Mouse (Mus musculus) kidney, postnatal 10 days (tissue): ENCODE results near the gene Hba-x.

ENCODE experiments used
- DNase-seq: peaks from one replicate; pipeline ENCODE4 v3.0.0; 2021; ENCODE audit warnings: mixed read lengths

Hba-x gene

GRCm38 (mm10) chr11:32276347-32276746, at the start of gene Hba-x:
Hba-x (plus strand) TSS chr11:32276400.
- DNase-seq: no peak

DNA sequence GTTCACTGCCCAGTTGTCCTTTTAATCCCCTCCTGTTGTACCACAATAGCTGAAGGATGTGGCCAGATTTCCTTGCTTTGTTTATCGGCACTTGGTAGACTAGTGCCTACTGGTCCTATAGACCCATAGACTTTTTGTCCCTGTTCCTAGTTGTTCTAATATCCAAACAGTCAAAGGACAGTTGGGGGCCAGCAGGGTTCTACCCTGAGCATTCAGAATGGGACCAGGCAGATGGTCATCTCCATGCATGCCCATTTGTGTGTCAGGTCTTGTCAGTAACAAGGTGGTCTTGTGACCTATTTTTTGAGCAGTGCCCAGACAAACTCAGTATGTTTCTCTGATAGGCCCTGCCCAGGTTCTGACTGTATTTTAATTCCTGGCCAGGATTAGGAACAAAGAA, 49.2 kb upstream of the Hba-x start:
- no peak for DNase-seq

DNA sequence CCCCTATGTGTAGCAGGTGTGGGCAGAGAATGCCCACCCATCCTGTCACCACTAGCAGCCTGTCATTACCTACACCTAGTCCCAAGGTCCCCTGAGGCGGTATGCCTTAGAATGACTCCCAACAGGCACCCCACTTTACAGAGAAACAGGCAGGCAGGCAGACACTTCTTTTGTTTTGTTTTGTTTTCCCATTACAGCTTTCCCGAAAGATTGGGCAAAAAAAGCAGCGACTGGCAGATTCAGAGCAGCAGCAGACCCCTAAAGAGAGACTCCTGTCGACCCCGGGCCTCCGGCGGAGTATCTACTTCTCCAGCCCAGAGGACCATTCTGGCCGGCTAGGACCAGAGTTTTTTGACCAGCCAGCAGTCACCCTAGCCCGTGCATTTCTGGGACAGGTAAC, 48.6 kb upstream of the Hba-x start:
- no peak for DNase-seq

- DNase-seq: no peak
Measured at GRCm38 (mm10) chr11:32228292-32228845, 47.8 kb upstream of the Hba-x start.

DNA sequence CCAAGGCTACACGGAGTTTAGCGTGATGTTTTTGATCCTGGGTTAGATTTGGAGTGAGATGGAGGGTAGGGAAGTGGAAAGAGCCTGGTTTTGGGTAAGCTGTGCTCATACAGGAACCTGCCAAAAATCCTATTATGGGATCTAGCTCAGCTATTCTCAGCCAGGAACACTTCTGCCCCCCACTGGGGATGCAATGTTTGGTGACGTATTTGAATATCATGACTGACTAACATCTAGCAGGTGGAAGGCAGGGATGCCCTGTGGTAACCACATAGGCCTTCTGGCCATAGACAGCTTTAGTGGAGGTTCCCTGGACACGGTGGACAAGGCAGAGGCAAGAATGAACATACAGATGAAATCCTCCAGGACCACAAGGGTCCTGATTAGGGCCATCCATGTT, 46.0 kb upstream of the Hba-x start:
- DNase-seq: no peak

DNA sequence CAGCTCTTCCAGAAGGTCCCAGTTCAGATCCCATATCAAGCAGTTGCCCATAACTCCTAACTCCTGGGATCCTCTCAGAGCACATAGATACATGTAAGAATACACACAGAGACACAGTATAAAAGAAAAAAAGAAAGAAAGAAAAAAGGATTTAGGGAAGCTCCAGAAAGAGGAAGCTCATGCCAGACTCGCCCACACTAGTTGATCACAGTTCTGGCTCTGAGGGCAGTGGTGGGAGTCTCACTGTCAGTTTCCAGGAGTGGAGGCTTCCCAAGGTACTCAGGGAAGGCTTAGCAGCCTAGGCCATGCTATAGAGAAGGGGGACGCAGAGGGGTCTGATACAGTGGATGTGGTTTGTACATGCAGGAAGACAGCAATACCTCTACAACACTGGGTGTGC, 45.1 kb upstream of the Hba-x start:
- no peak for DNase-seq

GRCm38 (mm10) chr11:32232848-32233247, 43.4 kb upstream of the Hba-x start:
- peak; percentile 50 for DNase-seq

- peak; percentile 12 for DNase-seq
Measured at GRCm38 (mm10) chr11:32233895-32234294, 42.3 kb upstream of the Hba-x start.

DNA sequence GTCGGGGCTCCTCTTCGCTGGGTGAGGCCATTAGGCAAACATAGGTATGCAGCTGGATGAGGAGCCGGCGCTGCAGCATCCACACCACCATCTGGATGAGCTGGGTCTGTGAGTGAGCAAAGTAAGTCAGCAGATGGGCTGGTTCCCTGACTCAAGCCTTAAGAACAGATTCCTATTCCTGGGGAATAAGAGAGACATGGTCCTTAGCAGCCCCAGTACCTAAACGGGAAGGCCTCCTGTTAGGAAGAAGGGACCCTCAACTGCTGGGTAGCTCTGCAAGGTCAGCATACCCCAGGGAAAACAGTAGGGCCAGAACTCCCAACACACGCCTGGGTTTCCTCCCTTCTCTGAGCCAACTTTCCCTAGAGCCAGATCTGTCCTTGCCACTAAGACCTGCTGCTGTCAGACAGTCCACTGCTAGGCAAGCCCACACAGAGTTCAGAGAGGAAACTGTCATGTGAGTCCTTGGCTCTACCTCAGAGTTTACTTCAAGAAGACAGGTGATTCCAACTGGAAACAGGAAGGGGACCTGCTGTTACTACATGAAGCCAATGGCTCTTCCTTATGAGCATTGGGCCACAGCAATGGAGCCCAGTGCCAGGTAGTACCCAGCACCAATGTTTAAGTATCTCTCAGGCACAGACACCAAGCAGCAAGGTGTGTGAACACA, 41.2 kb upstream of the Hba-x start:
- peak; percentile 15 for DNase-seq

GRCm38 (mm10) chr11:32235646-32236045, 40.6 kb upstream of the Hba-x start:
- peak; percentile 94 for DNase-seq

GRCm38 (mm10) chr11:32236132-32236531, 40.1 kb upstream of the Hba-x start:
- peak; percentile 10 for DNase-seq

DNA sequence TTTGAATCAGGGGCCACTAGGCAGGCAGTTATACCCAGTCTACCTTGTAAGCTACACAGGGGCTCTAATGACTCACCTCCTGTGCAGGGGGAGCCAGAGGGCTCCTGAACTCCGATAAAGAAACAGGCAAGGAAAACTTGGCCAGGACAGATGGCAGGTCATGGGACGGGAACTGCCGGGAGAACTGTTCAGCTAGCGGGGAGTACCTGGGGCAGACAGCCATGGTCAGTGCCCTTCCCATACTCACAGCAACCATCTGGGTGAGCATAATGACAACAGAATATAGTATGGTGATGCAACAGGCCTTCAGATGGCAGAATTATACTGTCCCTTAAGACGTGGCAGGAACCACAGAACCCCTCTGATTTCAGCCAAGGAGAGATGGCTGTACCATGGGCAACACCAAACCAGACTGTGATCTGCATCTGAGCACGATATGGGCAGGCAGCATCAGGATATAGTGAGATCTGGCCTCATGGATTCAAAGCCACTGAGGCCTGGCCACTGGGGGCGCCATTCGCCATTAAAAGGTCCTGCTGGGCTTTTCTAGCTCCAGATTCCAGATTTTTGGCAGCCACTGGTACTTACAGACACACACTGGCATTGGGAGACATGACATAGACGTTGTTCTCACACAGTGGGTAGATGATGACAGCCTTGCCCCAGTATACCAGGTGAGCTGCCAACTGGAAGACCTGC, 39.3 kb upstream of the Hba-x start:
- DNase-seq: peak; percentile 83

- DNase-seq: no peak
Measured at GRCm38 (mm10) chr11:32237411-32237795, 38.8 kb upstream of the Hba-x start.

GRCm38 (mm10) chr11:32238093-32238860, 37.9 kb upstream of the Hba-x start:
- DNase-seq: peak; percentile 85

DNA sequence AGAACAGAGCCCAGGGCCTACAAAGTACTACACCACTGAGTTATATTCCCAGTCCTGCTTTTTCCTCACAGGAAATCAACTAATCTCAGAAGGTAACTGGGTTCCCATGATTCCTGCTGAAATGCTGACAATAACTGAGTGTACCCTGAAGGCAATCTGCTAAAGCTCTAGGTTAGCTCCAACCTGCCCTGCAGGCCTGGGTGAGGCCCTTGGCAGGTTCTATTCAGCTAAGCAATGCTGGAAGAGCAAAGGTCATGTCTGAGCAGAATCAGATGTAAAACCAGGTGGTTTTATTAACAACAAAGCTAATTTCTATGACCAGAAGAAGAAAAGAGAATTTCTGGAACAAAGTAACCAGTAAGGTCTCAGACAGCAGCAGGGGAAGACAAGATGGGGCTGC, 34.8 kb upstream of the Hba-x start:
- DNase-seq: no peak

GRCm38 (mm10) chr11:32242209-32242608, 34.0 kb upstream of the Hba-x start:
- no peak for DNase-seq

DNA sequence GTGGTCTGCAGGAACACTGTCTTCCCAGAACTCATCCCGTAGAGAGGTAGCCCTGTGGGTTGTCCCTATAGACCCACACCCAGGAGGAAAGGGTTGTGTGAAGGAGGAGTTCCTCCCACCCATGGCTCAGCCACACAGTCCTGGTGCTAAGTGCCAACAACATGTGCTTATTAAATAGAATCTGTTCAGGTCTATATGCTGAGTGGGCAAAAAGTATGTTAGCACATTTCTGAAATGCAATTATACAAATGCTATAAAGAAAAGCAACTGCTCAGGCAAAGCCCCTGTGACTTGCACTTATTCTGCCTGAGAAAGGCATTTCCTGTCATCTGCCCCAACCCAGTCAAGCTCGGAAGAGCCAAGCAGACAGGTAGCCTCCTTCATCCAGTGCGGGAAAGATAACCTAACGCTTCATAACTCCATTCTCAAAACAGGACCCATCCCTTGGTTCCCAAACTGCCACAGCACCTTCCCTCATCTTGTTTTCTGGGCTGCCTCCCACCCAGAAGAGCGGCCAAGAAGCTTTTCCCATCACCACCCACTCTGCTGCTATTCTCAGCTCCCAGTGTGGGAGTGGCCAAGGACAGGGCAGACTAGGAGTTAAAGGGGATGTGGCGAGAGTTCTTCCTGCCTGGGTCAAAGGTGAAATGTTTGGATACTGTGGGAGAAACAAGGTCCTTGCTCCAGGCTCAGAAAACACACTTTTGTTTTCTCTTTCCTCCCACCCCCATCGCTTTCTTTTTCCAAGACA, 32.8 kb upstream of the Hba-x start:
- peak; percentile 63 for DNase-seq

GRCm38 (mm10) chr11:32244064-32244463, 32.1 kb upstream of the Hba-x start:
- DNase-seq: peak; percentile 70

DNA sequence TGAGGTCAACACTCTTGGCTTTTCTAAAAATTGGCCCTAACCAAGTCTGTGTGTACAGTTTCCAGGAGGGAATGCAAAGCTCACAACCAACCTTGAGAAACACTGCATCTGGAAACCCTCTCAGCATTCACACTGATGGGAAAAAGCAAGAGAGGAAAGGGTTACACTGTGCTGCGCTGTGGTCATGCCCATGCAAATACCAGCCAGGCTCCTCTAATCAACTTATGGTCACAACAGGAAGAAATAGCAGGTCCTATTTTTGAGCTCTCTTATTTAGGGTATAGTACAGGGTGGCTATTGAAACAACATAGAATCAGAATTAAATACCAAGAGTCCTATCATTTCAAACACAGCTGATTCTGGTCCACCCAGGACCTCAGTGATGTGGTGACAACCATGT, 31.6 kb upstream of the Hba-x start:
- DNase-seq: no peak

DNA sequence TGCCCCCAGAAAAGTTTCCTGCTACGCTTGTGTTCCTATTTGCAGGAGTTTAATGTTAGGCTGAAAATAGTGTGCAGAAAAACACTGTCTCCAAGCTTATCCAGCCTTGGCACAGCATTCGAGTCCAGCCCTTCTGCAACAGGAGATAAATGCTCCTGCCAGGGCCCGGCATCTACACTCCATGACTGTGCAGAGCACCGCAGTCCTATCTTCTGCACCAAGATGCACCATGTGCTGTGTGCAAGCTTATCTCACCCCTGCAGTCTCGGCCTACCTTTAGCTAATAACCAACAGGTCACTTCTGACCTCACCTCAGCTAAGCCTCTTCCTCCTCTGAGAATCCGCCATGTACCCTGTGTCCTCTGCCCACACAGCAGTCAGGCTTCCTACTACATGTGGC, 30.6 kb upstream of the Hba-x start:
- no peak for DNase-seq

- no peak for DNase-seq
Measured at GRCm38 (mm10) chr11:32247068-32247467, 29.1 kb upstream of the Hba-x start.

GRCm38 (mm10) chr11:32248350-32248749, 27.9 kb upstream of the Hba-x start:
- DNase-seq: no peak
